Mouse (Mus musculus) MEL (cell line): ENCODE data around the gene Itpripl2. TPM values are rescaled to one million over a fixed set of nuclear protein-coding genes. Genes with fewer than 3 reads are reported as not detected.

Source experiments
- DNase-seq: peaks from one replicate; pipeline ENCODE4 v3.0.0; 2011; ENCODE audit warnings: low read depth, low spot score
- H3K27ac ChIP-seq: 2 replicates; pipeline ENCODE4 v1.5.1; 2012; ENCODE audit warnings: low read depth, mild to moderate bottlenecking, control low read depth, low read length, moderate library complexity; ENCODE audit not compliant: control insufficient read depth
- H3K27me3 ChIP-seq, 2 experiments: fragments of 150-350 bp in 1 of 2; sonication (generic) in 1 of 2; 2 replicates each; pipeline ENCODE4 v1.6.1; 2012; ENCODE audit warnings: low read length in 2 of 2, mild to moderate bottlenecking in 2 of 2, improper control_type of control experiment in 1 of 2, moderate library complexity in 1 of 2; ENCODE audit not compliant: insufficient read depth in 2 of 2, control insufficient read depth in 1 of 2
- H3K36me3 ChIP-seq, 2 experiments: 2 replicates each; pipeline ENCODE4 v1.6.1; 2012 to 2014; ENCODE audit warnings: low read length in 2 of 2, improper control_type of control experiment in 1 of 2, inconsistent platforms in 1 of 2, mild to moderate bottlenecking in 1 of 2; ENCODE audit not compliant: insufficient read depth in 2 of 2, control insufficient read depth in 1 of 2
- H3K4me1 ChIP-seq, 2 experiments: fragments of 150-350 bp in 1 of 2; sonication (generic) in 1 of 2; 2 replicates each; pipeline ENCODE4 v1.6.1; 2012; ENCODE audit warnings: low read length in 2 of 2, improper control_type of control experiment in 1 of 2, mild to moderate bottlenecking in 1 of 2; ENCODE audit not compliant: insufficient read depth in 2 of 2, control insufficient read depth in 1 of 2
- H3K4me3 ChIP-seq, 2 experiments: fragments of 150-350 bp in 1 of 2; sonication (generic) in 1 of 2; 2 replicates each; pipeline ENCODE4 v1.5.1; 2012; ENCODE audit warnings: low read depth in 2 of 2, low read length in 2 of 2, mild to moderate bottlenecking in 2 of 2, moderate library complexity in 2 of 2, control low read depth in 1 of 2, improper control_type of control experiment in 1 of 2; ENCODE audit not compliant: control insufficient read depth in 1 of 2, insufficient read depth in 1 of 2
- H3K79me2 ChIP-seq: 2 replicates; pipeline ENCODE4 v1.6.1; 2012; ENCODE audit warnings: mild to moderate bottlenecking, low read length, moderate library complexity; ENCODE audit not compliant: control insufficient read depth, poor library complexity, insufficient read depth
- H3K9ac ChIP-seq: 2 replicates; pipeline ENCODE4 v1.6.1; 2012; ENCODE audit warnings: low read depth, mild to moderate bottlenecking, control low read depth, low read length, moderate library complexity; ENCODE audit not compliant: control insufficient read depth, poor library complexity, severe bottlenecking
- H3K9me3 ChIP-seq: fragments of 150-350 bp; sonication (generic); replicated peaks from 2 replicates; pipeline ENCODE4 v1.6.1; 2012; ENCODE audit warnings: mild to moderate bottlenecking, low read length, improper control_type of control experiment, moderate library complexity; ENCODE audit not compliant: insufficient read depth
- CHD2 ChIP-seq: IDR thresholded peaks from 2 replicates; pipeline ENCODE4 v1.6.1; 2011; ENCODE audit warnings: low read length, improper control_type of control experiment
- EP300 ChIP-seq, 2 experiments: IDR thresholded peaks; 2 replicates each; pipeline ENCODE4 v1.6.1; 2011; ENCODE audit warnings: improper control_type of control experiment in 2 of 2, low read length in 2 of 2, low read depth in 1 of 2, mild to moderate bottlenecking in 1 of 2
- HCFC1 ChIP-seq: IDR thresholded peaks from 2 replicates; pipeline ENCODE4 v1.6.1; 2012; ENCODE audit warnings: low read depth, mild to moderate bottlenecking, inconsistent platforms, low read length, improper control_type of control experiment, moderate library complexity
- MAX ChIP-seq: IDR thresholded peaks from 2 replicates; pipeline ENCODE4 v1.6.1; 2011; ENCODE audit warnings: low read length, improper control_type of control experiment
- MXI1 ChIP-seq: IDR thresholded peaks from 2 replicates; pipeline ENCODE4 v1.6.1; 2011; ENCODE audit warnings: mild to moderate bottlenecking, low read depth, low read length, improper control_type of control experiment
- MYB ChIP-seq: IDR thresholded peaks from 2 replicates; pipeline ENCODE4 v1.6.1; 2011; ENCODE audit warnings: mild to moderate bottlenecking, low read depth, low read length, improper control_type of control experiment
- SIN3A ChIP-seq: IDR thresholded peaks from 2 replicates; pipeline ENCODE4 v1.6.1; 2012; ENCODE audit warnings: low read length, improper control_type of control experiment, inconsistent platforms
- ZC3H11A ChIP-seq: IDR thresholded peaks from 2 replicates; pipeline ENCODE4 v1.6.1; 2012; ENCODE audit warnings: low read depth, mild to moderate bottlenecking, inconsistent platforms, low read length, improper control_type of control experiment
- polyA plus RNA-seq, 2 experiments: library from polyadenylated mRNA; stranded (reverse) in 1 of 2; unstranded in 1 of 2; fragments of >175 nt in 1 of 2; fragments of >200 nt in 1 of 2; gene quantifications; 2 replicates each; pipeline versions ENCODE4 v1.2.1 to v1.2.4; 2012; ENCODE audit warnings: low replicate concordance in 2 of 2, low read depth in 1 of 2; ENCODE audit not compliant: insufficient read length in 2 of 2, insufficient read depth in 1 of 2, missing spikeins in 1 of 2
- total RNA-seq: library from RNA; depleted of rRNA; stranded (reverse); fragments of 300-350 nt; gene quantifications from 2 replicates; pipeline ENCODE4 v1.2.3, GENCODE M21; 2012

Itpripl2 gene
- total and polyA plus RNA-seq, 3 experiments, result 4.3 to 4.8 TPM; not detected in 1

GRCm38 (mm10) chr7:118464432-118464831 is 27.3 kb downstream of the Itpripl2 start:
- Histone ChIP-seq H3K4me3 (no peak overlapping the region), H3K27ac (no peak overlapping the region), H3K9ac (no peak overlapping the region), H3K4me1 (no peaks in the 10 kb centered on the region), H3K79me2 (no peaks in the 10 kb centered on the region), H3K9me3 (no peaks in the 10 kb centered on the region), H3K27me3 (no peaks in the 10 kb centered on the region), H3K36me3 (no peaks in the 10 kb centered on the region)
- TF ChIP-seq MXI1 (no peak), MYB (no peak), SIN3A (no peak), HCFC1 (no peak)
- no peak for DNase-seq

- Histone ChIP-seq H3K36me3 (no peaks in the 10 kb centered on the region), H3K9ac (no peak overlapping the region), H3K4me3 (no peak overlapping the region), H3K79me2 (no peaks in the 10 kb centered on the region), H3K27me3 (no peaks in the 10 kb centered on the region), H3K9me3 (no peaks in the 10 kb centered on the region), H3K27ac (no peak overlapping the region), H3K4me1 (no peaks in the 10 kb centered on the region)
- no peak for TF ChIP-seq EP300 (IDR thresholded peaks at IDR 0.05; ENCODE audit: low read depth in 1 of 2, low read length in 2 of 2)
- TF ChIP-seq CHD2, result no peak
- no peak for DNase-seq
Measured at GRCm38 (mm10) chr7:118462818-118463762, 28.7 kb downstream of the Itpripl2 start.

- H3K9ac ChIP-seq, result no peak overlapping the region
- H3K4me3 ChIP-seq, result no peak overlapping the region
- H3K27me3 ChIP-seq, result no peaks in the 10 kb centered on the region
- no peaks in the 10 kb centered on the region for H3K36me3 ChIP-seq
- no peaks in the 10 kb centered on the region for H3K4me1 ChIP-seq
- TF ChIP-seq MAX (no peak), ZC3H11A (no peak)
- H3K27ac ChIP-seq, result no peak overlapping the region
- H3K9me3 ChIP-seq, result no peaks in the 10 kb centered on the region
- DNase-seq, result no peak
- H3K79me2 ChIP-seq, result no peaks in the 10 kb centered on the region
Measured at GRCm38 (mm10) chr7:118461400-118462136, 30.2 kb downstream of the Itpripl2 start.
